Comparison of ENCODE assay signal across 8 mouse cellular contexts in genomic region chr12:21111116-21111475, GRCm38 (mm10).
DNase-seq lines count a peak whose midpoint lies in the region; ATAC-seq and TF ChIP-seq lines count a peak whose summit lies in the region.
"Not testable (repeated sequence)": the region's sequence is repeated elsewhere in the genome, so short reads cannot be mapped to it uniquely, and the experiment has no call there.

No protein-coding gene starts in this region.

- TF ChIP-seq CTCF in ES-Bruce4 (IDR thresholded peaks at IDR 0.05; ENCODE audit: low read depth, low read length): peak; percentile 51
- peak; percentile 43; the same call in 1 of the 2 replicates for TF ChIP-seq CTCF in cortical plate, adult 2 months (IDR thresholded peaks at IDR 0.05; ENCODE audit: extremely low read depth, insufficient read depth, low read length)
- peak; percentile 72 for TF ChIP-seq CTCF in liver, embryonic 14.5 days (IDR thresholded peaks at IDR 0.05; ENCODE audit: low read depth)

- not testable (repeated sequence) for H3K4me1 ChIP-seq in ES-Bruce4 (ENCODE audit: control insufficient read depth, insufficient read depth, low read length); cortical plate, adult 2 months (ENCODE audit: control insufficient read depth, insufficient read depth, low read length); forebrain, embryonic 14.5 days (ENCODE audit: control insufficient read depth, insufficient read depth, low read length); kidney, embryonic 14.5 days (ENCODE audit: control insufficient read depth, insufficient read depth, low read length); liver, embryonic 14.5 days (replicated peaks; ENCODE audit: control insufficient read depth in 2 of 2, insufficient read depth in 2 of 2, low read length in 1 of 2); stomach, embryonic 14.5 days (ENCODE audit: control insufficient read depth, insufficient read depth, low read length)
- H3K4me1 ChIP-seq in hindbrain, embryonic 10.5 days (replicated peaks): peaks cover 18% of the 10 kb centered on the region
- H3K4me1 ChIP-seq in midbrain, embryonic 13.5 days (replicated peaks): peaks cover 18% of the 10 kb centered on the region

- TF ChIP-seq POLR2A in ES-Bruce4 (IDR thresholded peaks at IDR 0.05; ENCODE audit: insufficient read depth, low read length); cortical plate, adult 2 months (IDR thresholded peaks at IDR 0.05; ENCODE audit: extremely low read depth, insufficient read depth, low read length): not testable (repeated sequence)

- 5% methylated on average over 8 of the region's 8 CpGs for WGBS in forebrain, embryonic 14.5 days
- WGBS in hindbrain, embryonic 10.5 days: 4% methylated on average over 8 of the region's 8 CpGs
- WGBS in kidney, embryonic 14.5 days: 5% methylated on average over 6 of the region's 8 CpGs
- 4% methylated on average over 8 of the region's 8 CpGs for WGBS in liver, embryonic 14.5 days (ENCODE audit: insufficient replicate concordance)
- 4% methylated on average over 8 of the region's 8 CpGs for WGBS in midbrain, embryonic 13.5 days
- WGBS in stomach, embryonic 14.5 days: 2% methylated on average over 8 of the region's 8 CpGs

- not testable (repeated sequence) for H3K9me3 ChIP-seq in ES-Bruce4 (replicated peaks; ENCODE audit: control insufficient read depth, insufficient read depth, low read length, poor library complexity, severe bottlenecking); forebrain, embryonic 14.5 days (replicated peaks; ENCODE audit: control insufficient read depth, low read length); hindbrain, embryonic 10.5 days; kidney, embryonic 14.5 days (ENCODE audit: control insufficient read depth, low read length); liver, embryonic 14.5 days (ENCODE audit: control insufficient read depth, low read length); midbrain, embryonic 13.5 days; stomach, embryonic 14.5 days (ENCODE audit: control insufficient read depth, low read depth, low read length)

- not testable (repeated sequence) for H3K36me3 ChIP-seq in ES-Bruce4 (ENCODE audit: control insufficient read depth, insufficient read depth, low read length, poor library complexity, severe bottlenecking); forebrain, embryonic 14.5 days (ENCODE audit: control insufficient read depth, insufficient read depth, low read length); hindbrain, embryonic 10.5 days; kidney, embryonic 14.5 days (ENCODE audit: control insufficient read depth, insufficient read depth, low read length); liver, embryonic 14.5 days (replicated peaks; ENCODE audit: control insufficient read depth, insufficient read depth, low read depth); midbrain, embryonic 13.5 days; stomach, embryonic 14.5 days (ENCODE audit: control insufficient read depth, insufficient read depth, low read length)

- H3K27ac ChIP-seq in ES-Bruce4 (ENCODE audit: insufficient read depth, low read length); kidney, embryonic 14.5 days (ENCODE audit: low read depth, low read length); liver, embryonic 14.5 days: not testable (repeated sequence)
- H3K27ac ChIP-seq in cortical plate, adult 2 months (ENCODE audit: insufficient read depth, low read length): peak overlapping the region; percentile 84
- peak overlapping the region; percentile 93; the same call in 1 of the 2 replicates for H3K27ac ChIP-seq in forebrain, embryonic 14.5 days (ENCODE audit: low read depth, low read length)
- H3K27ac ChIP-seq in hindbrain, embryonic 10.5 days: peak overlapping the region; percentile 95
- H3K27ac ChIP-seq in midbrain, embryonic 13.5 days: peak overlapping the region; percentile 92
- H3K27ac ChIP-seq in stomach, embryonic 14.5 days (ENCODE audit: low read length): 0 out of 2 replicates have a peak overlapping the region, but pooled peaks have one; percentile 33

- TF ChIP-seq EP300 in ES-Bruce4 (IDR thresholded peaks at IDR 0.05; ENCODE audit: insufficient read depth, low read depth, low read length); liver, embryonic 14.5 days (IDR thresholded peaks at IDR 0.05; ENCODE audit: low read depth): not testable (repeated sequence)

- peak overlapping the region; percentile 60 for H3K4me3 ChIP-seq in ES-Bruce4 (ENCODE audit: low read depth, low read length)
- peak overlapping the region; percentile 45 for H3K4me3 ChIP-seq in cortical plate, adult 2 months (ENCODE audit: insufficient read depth, low read length)
- peak overlapping the region; percentile 67 for H3K4me3 ChIP-seq in forebrain, embryonic 14.5 days (ENCODE audit: low read depth, low read length)
- H3K4me3 ChIP-seq in hindbrain, embryonic 10.5 days: peak overlapping the region; percentile 87
- peak overlapping the region; percentile 68 for H3K4me3 ChIP-seq in kidney, embryonic 14.5 days (ENCODE audit: low read length)
- peak overlapping the region; percentile 54 to 62 for H3K4me3 ChIP-seq in liver, embryonic 14.5 days (ENCODE audit: insufficient read depth in 1 of 2, low read depth in 2 of 2, low read length in 2 of 2)
- peak overlapping the region; percentile 80 for H3K4me3 ChIP-seq in midbrain, embryonic 13.5 days (replicated peaks)
- H3K4me3 ChIP-seq in stomach, embryonic 14.5 days (ENCODE audit: low read depth, low read length): peak overlapping the region; percentile 64

- H3K4me2 ChIP-seq in forebrain, embryonic 14.5 days (ENCODE audit: low read length): peak overlapping the region; percentile 70
- peak overlapping the region; percentile 65 for H3K4me2 ChIP-seq in kidney, embryonic 14.5 days (replicated peaks; ENCODE audit: low read depth, low read length)
- H3K4me2 ChIP-seq in liver, embryonic 14.5 days (ENCODE audit: low read depth): peak overlapping the region; percentile 80
- peak overlapping the region; percentile 70 for H3K4me2 ChIP-seq in midbrain, embryonic 13.5 days (replicated peaks)
- peak overlapping the region; percentile 68 for H3K4me2 ChIP-seq in stomach, embryonic 14.5 days (replicated peaks; ENCODE audit: low read depth, low read length)

- not testable (repeated sequence) for DNase-seq in forebrain, embryonic 14.5 days (ENCODE audit: low spot score); hindbrain, embryonic 10.5 days (ENCODE audit: low spot score); liver, embryonic 14.5 days (ENCODE audit: low read depth in 3 of 3, low spot score in 3 of 3)

- ATAC-seq in forebrain, embryonic 14.5 days: peak; percentile 69
- peak; percentile 63 for ATAC-seq in kidney, embryonic 14.5 days (ENCODE audit: low FRiP score, low TSS enrichment)
- peak; percentile 77 for ATAC-seq in liver, embryonic 14.5 days (ENCODE audit: insufficient read depth)
- ATAC-seq in midbrain, embryonic 13.5 days: peak; percentile 82
- ATAC-seq in stomach, embryonic 14.5 days (ENCODE audit: insufficient number of reproducible peaks, insufficient read depth, low FRiP score, low read depth): not testable (repeated sequence)

- H3K27me3 ChIP-seq in ES-Bruce4 (ENCODE audit: control insufficient read depth, insufficient read depth, low read length, poor library complexity, severe bottlenecking); forebrain, embryonic 14.5 days (replicated peaks; ENCODE audit: control insufficient read depth, insufficient read depth, low read length); hindbrain, embryonic 10.5 days (ENCODE audit: insufficient read depth, poor library complexity, severe bottlenecking); kidney, embryonic 14.5 days (ENCODE audit: control insufficient read depth, insufficient read depth, low read length); midbrain, embryonic 13.5 days; stomach, embryonic 14.5 days (ENCODE audit: control insufficient read depth, insufficient read depth, low read length): not testable (repeated sequence)
- H3K27me3 ChIP-seq in liver, embryonic 14.5 days (ENCODE audit: control insufficient read depth, insufficient read depth, low read length): peaks cover 14% of the 10 kb centered on the region

- H3K9ac ChIP-seq in ES-Bruce4 (ENCODE audit: low read depth, poor library complexity, severe bottlenecking): peak overlapping the region; percentile 41
- H3K9ac ChIP-seq in forebrain, embryonic 14.5 days (ENCODE audit: low read length): peak overlapping the region; percentile 86
- H3K9ac ChIP-seq in kidney, embryonic 14.5 days (ENCODE audit: low read depth, low read length): peak overlapping the region; percentile 87; the same call in 1 of the 2 replicates
- H3K9ac ChIP-seq in liver, embryonic 14.5 days (replicated peaks); stomach, embryonic 14.5 days (replicated peaks; ENCODE audit: low read depth, low read length): not testable (repeated sequence)
- peak overlapping the region; percentile 93 for H3K9ac ChIP-seq in midbrain, embryonic 13.5 days (replicated peaks)
